Mouse (Mus musculus): ENCODE data around the gene Trmt13.

GRCm38 (mm10) chr3:116634091-116634490 lies 19.7 kb upstream of the Trmt13 start:
- TF ChIP-seq CTCF (IDR thresholded peaks at IDR 0.05) (no peak), POLR2A (IDR thresholded peaks at IDR 0.05; ENCODE audit: insufficient read depth, low read depth, low read length) (no peak)

Measured in heart, adult 2 months (tissue).